Mouse (Mus musculus): ENCODE measurements around the gene Hyal3. TPM values are rescaled to one million over a fixed set of nuclear protein-coding genes. Genes with fewer than 3 reads are reported as not detected.
"Not testable (repeated sequence)": the region's sequence is repeated elsewhere in the genome, so short reads cannot be mapped to it uniquely, and the experiment has no call there.

Hyal3 gene
- polyA plus RNA-seq, 1 experiment from 2014 or later = 1.7 TPM

DNA sequence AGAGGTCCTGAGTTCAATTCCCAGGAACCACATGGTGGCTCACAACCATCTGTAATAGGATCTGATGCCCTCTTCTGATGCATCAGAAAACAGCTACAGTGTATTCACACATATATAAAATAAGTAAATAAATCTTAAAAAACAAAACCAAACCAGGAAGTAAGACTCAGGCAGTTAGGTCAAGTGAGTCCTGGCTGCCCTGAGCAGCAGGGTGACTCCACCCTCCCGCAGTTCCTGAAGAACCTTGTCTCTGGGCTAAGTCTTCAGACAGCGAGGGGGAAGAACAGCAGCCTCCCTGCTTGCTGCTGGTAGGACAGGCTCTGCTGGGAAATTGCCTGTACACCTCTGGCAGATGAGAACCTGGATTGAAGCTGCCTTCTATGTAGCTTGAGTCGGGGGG lies 24.3 kb upstream of the Hyal3 start:
- Histone ChIP-seq H3K4me1 (ENCODE audit: insufficient read depth, low read depth, low read length) (peaks cover 30% of the 10 kb centered on the region), H3K27ac (ENCODE audit: low read length) (peak overlapping the region; percentile 99; the same call in 1 of the 2 replicates), H3K9me3 (ENCODE audit: low read length) (no peaks in the 10 kb centered on the region), H3K9ac (replicated peaks; ENCODE audit: low read depth) (no peak overlapping the region; the same call in 1 of the 2 replicates), H3K4me2 (replicated peaks; ENCODE audit: low read depth, low read length) (peak overlapping the region; percentile 78), H3K36me3 (ENCODE audit: insufficient read depth, low read length) (peaks cover 38% of the 10 kb centered on the region; the same call in 1 of the 2 replicates), H3K4me3 (ENCODE audit: low read depth, low read length) (peak overlapping the region; percentile 79; the same call in 1 of the 2 replicates), H3K27me3 (replicated peaks; ENCODE audit: insufficient read depth, low read length) (no peaks in the 10 kb centered on the region)
- WGBS = 42% methylated on average over 3 of the region's 3 CpGs
- no peak for TF ChIP-seq CTCF (IDR thresholded peaks at IDR 0.05)
- no peak for TF ChIP-seq EP300 (IDR thresholded peaks at IDR 0.05)
- ATAC-seq (no peak), DNase-seq (ENCODE audit: low spot score) (peak; percentile 55)

DNA sequence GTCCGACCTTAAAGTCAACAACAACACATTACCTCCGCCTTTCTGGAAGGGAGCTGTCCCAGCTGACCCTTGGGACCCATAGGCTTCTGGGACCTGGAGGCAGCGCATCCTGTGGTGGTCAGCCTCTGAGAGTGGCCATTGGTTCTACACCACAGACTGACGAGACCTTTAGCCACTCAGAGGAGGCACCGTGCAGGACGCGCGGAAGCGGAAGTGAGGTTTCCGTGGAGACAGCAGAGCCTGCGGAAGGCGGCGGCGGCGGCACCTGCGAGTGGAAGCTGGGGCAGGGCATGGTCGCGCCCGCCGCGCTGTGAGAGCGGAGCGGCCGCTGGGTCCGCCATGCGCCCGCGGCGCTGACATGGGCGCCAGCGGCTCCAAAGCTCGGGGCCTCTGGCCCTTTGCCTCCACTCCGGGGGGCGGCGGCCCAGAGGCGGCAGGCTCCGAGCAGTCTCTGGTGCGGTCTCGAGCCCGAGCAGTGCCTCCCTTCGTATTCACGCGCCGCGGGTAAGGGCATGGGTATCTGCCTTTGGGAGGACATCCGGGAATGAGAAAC lies 17.5 kb upstream of the Hyal3 start, which contains the start of gene Tusc2:
Gene Tusc2, plus strand, starts transcription at position 227 of the 553 bp plus-strand sequence.
- Histone ChIP-seq H3K4me3 (ENCODE audit: low read depth, low read length) (peak within 1 kb of the TSS; percentile 74), H3K4me1 (ENCODE audit: insufficient read depth, low read depth, low read length) (peaks cover 11% of the 10 kb centered on the region; the same call in 1 of the 2 replicates), H3K36me3 (ENCODE audit: insufficient read depth, low read length) (peaks cover 30% of the 10 kb centered on the region; the same call in 1 of the 2 replicates), H3K9ac (replicated peaks; ENCODE audit: low read depth) (peak within 1 kb of the TSS; percentile 65), H3K27me3 (replicated peaks; ENCODE audit: insufficient read depth, low read length) (no peaks in the 10 kb centered on the region), H3K4me2 (replicated peaks; ENCODE audit: low read depth, low read length) (peak within 1 kb of the TSS; percentile 91), H3K9me3 (ENCODE audit: low read length) (no peaks in the 10 kb centered on the region), H3K27ac (ENCODE audit: low read length) (peak within 1 kb of the TSS; percentile 82)
- TF ChIP-seq EP300 (IDR thresholded peaks at IDR 0.05) (0 out of 2 replicates have a peak, but pooled peaks have one; percentile 23), CTCF (IDR thresholded peaks at IDR 0.05) (no peak)
- 1% methylated on average over 46 of the region's 46 CpGs for WGBS
- ATAC-seq = peak; percentile 91
- DNase-seq (ENCODE audit: low spot score) = peak; percentile 97

DNA sequence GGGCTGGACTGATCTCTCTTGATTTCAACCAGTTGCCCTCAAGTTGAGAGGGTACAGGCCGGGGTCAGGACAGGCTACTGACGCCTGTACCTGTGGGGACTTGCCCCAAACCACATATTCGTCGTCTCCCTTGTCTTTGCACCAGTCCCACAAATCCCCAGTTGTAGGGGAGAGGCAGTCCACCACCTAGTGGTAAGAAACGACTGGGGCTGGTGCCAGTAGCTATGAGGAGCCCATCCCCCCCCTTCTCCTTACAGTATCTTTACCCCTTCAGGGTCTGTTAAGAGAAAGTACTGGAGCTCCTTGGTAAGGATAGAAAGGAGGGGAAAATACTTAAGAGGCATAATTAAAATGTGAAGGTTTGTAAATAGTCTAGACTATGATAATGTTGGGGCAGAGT lies 15.1 kb upstream of the Hyal3 start:
- peak overlapping the region; percentile 19; the same call in 1 of the 2 replicates for H3K9ac ChIP-seq (replicated peaks; ENCODE audit: low read depth)
- not testable (repeated sequence) for ATAC-seq
- H3K4me1 ChIP-seq (ENCODE audit: insufficient read depth, low read depth, low read length) = peaks cover 15% of the 10 kb centered on the region; the same call in 1 of the 2 replicates

DNA sequence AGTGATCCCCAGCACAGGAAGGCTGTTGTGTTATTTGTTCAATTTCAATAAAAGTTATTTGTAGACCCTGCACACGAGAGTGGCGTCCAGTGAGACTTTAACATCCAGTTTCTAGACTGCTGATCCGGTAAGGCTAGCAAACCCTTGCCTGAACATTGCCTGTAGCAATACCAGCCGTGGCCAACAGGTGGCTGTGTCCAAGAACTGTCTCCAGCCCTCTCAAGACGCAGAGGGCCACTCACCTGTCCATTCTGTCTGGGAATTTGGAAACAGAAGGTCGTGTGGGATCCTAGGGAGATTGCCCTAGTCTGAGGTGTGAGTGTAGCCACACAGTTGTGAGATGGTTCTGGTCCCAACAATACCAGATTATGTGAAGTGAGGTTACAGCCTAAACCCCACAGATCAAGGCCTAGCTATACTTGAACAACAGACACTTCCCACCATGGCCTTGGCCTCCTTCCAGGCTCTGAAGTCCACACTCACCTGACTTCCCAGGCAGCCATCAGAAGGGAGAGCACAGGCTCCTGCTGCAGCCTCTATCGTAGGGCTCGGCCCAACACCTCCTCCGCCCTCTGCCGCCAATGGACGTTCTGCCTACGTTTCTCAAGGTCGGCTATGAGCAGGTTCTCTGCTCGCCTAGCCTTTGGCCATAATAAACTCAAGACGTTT lies 14.4 kb upstream of the Hyal3 start:
- H3K4me1 ChIP-seq (ENCODE audit: insufficient read depth, low read depth, low read length) = peaks cover 21% of the 10 kb centered on the region; the same call in 1 of the 2 replicates
- peak; percentile 78 for DNase-seq (ENCODE audit: low spot score)

More for the DNA sequence above, 15.1 kb upstream of the Hyal3 start:
- not testable (repeated sequence) for H3K36me3 ChIP-seq (ENCODE audit: insufficient read depth, low read length); H3K27me3 ChIP-seq (replicated peaks; ENCODE audit: insufficient read depth, low read length); H3K9me3 ChIP-seq (ENCODE audit: low read length)
- Histone ChIP-seq H3K27ac (ENCODE audit: low read length) (peak overlapping the region; percentile 92), H3K4me2 (replicated peaks; ENCODE audit: low read depth, low read length) (peak overlapping the region; percentile 91), H3K4me3 (ENCODE audit: low read depth, low read length) (peak overlapping the region; percentile 19; the same call in 1 of the 2 replicates)
- 37% methylated on average over 5 of the region's 5 CpGs for WGBS
- peak; percentile 55 for DNase-seq (ENCODE audit: low spot score)
- peak; percentile 61 for TF ChIP-seq CTCF (IDR thresholded peaks at IDR 0.05)

DNA sequence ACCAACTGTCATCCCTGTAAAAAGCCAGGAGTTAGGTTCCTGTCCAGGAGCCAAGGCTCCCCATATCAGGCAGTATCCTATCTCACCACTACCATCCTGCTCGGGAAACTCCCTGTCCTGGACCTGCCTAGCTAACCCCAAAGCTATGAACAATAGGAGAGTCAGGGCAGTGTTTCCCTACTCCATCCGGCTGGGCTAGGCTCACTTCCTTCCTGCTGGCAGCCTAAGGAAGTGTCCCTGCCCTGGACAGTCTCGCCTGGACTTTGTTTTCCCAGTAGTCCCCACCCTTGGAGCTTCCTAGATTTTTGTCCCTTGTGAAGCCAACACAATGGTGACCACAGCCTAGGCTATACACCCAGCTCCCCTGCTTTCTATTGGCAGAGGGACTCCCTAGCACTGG lies 13.8 kb upstream of the Hyal3 start:
- Histone ChIP-seq H3K27ac (ENCODE audit: low read length) (peak overlapping the region; percentile 92), H3K9ac (replicated peaks; ENCODE audit: low read depth) (0 out of 2 replicates have a peak overlapping the region, but pooled peaks have one; percentile 30), H3K4me1 (ENCODE audit: insufficient read depth, low read depth, low read length) (peaks cover 21% of the 10 kb centered on the region; the same call in 1 of the 2 replicates), H3K4me3 (ENCODE audit: low read depth, low read length) (no peak overlapping the region), H3K4me2 (replicated peaks; ENCODE audit: low read depth, low read length) (peak overlapping the region; percentile 32), H3K27me3 (replicated peaks; ENCODE audit: insufficient read depth, low read length) (no peaks in the 10 kb centered on the region), H3K36me3 (ENCODE audit: insufficient read depth, low read length) (peaks cover under 1% of the 10 kb centered on the region; the same call in 1 of the 2 replicates), H3K9me3 (ENCODE audit: low read length) (no peaks in the 10 kb centered on the region)
- 40% methylated on average over 3 of the region's 3 CpGs for WGBS
- ATAC-seq = peak; percentile 60
- TF ChIP-seq EP300 (IDR thresholded peaks at IDR 0.05) (peak; percentile 97), CTCF (IDR thresholded peaks at IDR 0.05) (peak; percentile 50)
- DNase-seq (ENCODE audit: low spot score) = peak; percentile 83

More for the DNA sequence above, 14.4 kb upstream of the Hyal3 start:
- Histone ChIP-seq H3K36me3 (ENCODE audit: insufficient read depth, low read length) (peaks cover 5% of the 10 kb centered on the region; the same call in 1 of the 2 replicates), H3K4me2 (replicated peaks; ENCODE audit: low read depth, low read length) (peak overlapping the region; percentile 32), H3K4me3 (ENCODE audit: low read depth, low read length) (no peak overlapping the region; the same call in 1 of the 2 replicates), H3K27ac (ENCODE audit: low read length) (peak overlapping the region; percentile 92), H3K9me3 (ENCODE audit: low read length) (no peaks in the 10 kb centered on the region), H3K27me3 (replicated peaks; ENCODE audit: insufficient read depth, low read length) (no peaks in the 10 kb centered on the region), H3K9ac (replicated peaks; ENCODE audit: low read depth) (0 out of 2 replicates have a peak overlapping the region, but pooled peaks have one; percentile 30)
- TF ChIP-seq CTCF (IDR thresholded peaks at IDR 0.05) = peak; percentile 94
- no peak for TF ChIP-seq EP300 (IDR thresholded peaks at IDR 0.05)
- ATAC-seq = peak; percentile 11; the same call in 1 of the 2 replicates
- whole genome bisulfite sequencing = 42% methylated on average over 15 of the region's 15 CpGs

Data from lung, postnatal 0 days (tissue).